ENCODE assay signal across 8 mouse cellular contexts in the genomic region with DNA sequence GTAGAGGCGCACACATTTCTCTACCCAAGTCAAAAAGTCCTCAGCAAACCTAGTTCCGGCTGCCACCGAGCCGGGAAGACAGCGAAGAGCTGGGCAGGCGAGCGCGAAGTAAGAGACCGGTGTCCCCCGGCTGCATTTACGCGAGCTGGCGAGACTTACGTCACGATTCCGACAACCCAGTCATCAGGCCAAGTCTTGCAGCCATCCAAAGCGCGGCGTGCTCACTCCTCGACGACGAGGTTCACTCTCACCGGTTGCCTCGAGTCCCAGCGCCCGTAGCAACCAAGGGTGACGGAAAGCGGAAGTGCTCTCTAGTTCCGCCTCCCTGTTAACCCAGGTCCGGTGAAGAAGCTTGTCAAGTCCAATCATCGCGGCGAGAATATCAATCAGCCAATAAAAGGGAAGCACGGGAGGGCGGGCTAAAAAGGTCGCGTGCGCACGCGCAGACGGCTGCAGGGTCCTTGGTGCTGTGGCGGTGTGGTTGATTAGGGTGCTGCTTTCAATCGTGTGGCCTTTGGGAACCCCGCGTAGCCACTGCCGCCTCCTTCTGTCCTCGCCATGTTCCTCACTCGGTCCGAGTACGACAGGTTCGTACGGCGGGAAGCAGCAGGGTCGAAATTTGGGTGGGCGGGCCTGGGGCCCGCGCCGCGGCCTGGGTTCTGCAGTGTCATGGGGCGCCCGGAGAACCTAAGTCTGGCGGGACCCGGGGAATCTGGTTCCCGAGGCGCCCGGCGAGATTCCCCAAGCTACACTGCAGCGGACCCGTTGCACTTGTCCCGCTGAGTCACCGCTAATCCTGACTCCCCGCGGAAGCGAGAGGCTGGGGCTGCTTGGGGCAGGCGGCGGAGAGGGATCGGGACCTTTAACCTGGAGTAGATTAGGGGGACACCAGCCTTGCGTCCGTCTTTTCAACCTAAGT. TPM values are rescaled to one million over a fixed set of nuclear protein-coding genes. Genes with fewer than 3 reads are reported as not detected.
DNase-seq lines count a peak whose midpoint lies in the region; ATAC-seq and TF ChIP-seq lines count a peak whose summit lies in the region.

TSS of gene Psma5 (plus strand) at position 208 of the 919 bp plus-strand sequence.

- intact Hi-C loops in heart, postnatal 10 days (cut with DNase I): loop anchor here (5.0 kb wide), 1 partner anchor 90 kb away; no protein-coding TSS in a partner anchor

- TF ChIP-seq POLR2A in ES-Bruce4 (IDR thresholded peaks at IDR 0.05; ENCODE audit: insufficient read depth, low read length): no peak

- peak within 1 kb of the TSS; percentile 86 for H3K4me2 ChIP-seq in forebrain, embryonic 13.5 days
- peak within 1 kb of the TSS; percentile 92 for H3K4me2 ChIP-seq in liver, postnatal 0 days (ENCODE audit: low read depth, low read length)
- H3K4me2 ChIP-seq in neural tube, embryonic 14.5 days (ENCODE audit: low read depth, low read length): peak within 1 kb of the TSS; percentile 65

- under 1% methylated on average over 79 of the region's 79 CpGs for WGBS in forebrain, embryonic 13.5 days
- under 1% methylated on average over 79 of the region's 79 CpGs for WGBS in large intestine, adult 2 months
- WGBS in liver, postnatal 0 days (ENCODE audit: insufficient replicate concordance): 2% methylated on average over 77 of the region's 79 CpGs
- under 1% methylated on average over 79 of the region's 79 CpGs for WGBS in neural tube, embryonic 14.5 days

- TF ChIP-seq CTCF in ES-Bruce4 (IDR thresholded peaks at IDR 0.05; ENCODE audit: low read depth, low read length): no peak
- TF ChIP-seq CTCF in liver, postnatal 0 days (IDR thresholded peaks at IDR 0.05; ENCODE audit: low read depth): no peak

- no peaks in the 10 kb centered on the region for H3K9me3 ChIP-seq in ES-Bruce4 (replicated peaks; ENCODE audit: control insufficient read depth, insufficient read depth, low read length, poor library complexity, severe bottlenecking)
- no peaks in the 10 kb centered on the region for H3K9me3 ChIP-seq in forebrain, embryonic 13.5 days (replicated peaks)
- H3K9me3 ChIP-seq in liver, postnatal 0 days (ENCODE audit: low read length): no peaks in the 10 kb centered on the region
- no peaks in the 10 kb centered on the region for H3K9me3 ChIP-seq in neural tube, embryonic 14.5 days (ENCODE audit: control insufficient read depth, low read length)

- H3K36me3 ChIP-seq in ES-Bruce4 (ENCODE audit: control insufficient read depth, insufficient read depth, low read length, poor library complexity, severe bottlenecking): peaks cover 7% of the 10 kb centered on the region
- H3K36me3 ChIP-seq in forebrain, embryonic 13.5 days (ENCODE audit: poor library complexity, severe bottlenecking): peaks cover 3% of the 10 kb centered on the region; the same call in 1 of the 2 replicates
- H3K36me3 ChIP-seq in liver, postnatal 0 days (replicated peaks; ENCODE audit: insufficient read depth, low read length): peaks cover 4% of the 10 kb centered on the region
- H3K36me3 ChIP-seq in neural tube, embryonic 14.5 days (ENCODE audit: control insufficient read depth, insufficient read depth, low read length): no peaks in the 10 kb centered on the region

- H3K27ac ChIP-seq in ES-Bruce4 (ENCODE audit: insufficient read depth, low read length): 0 out of 2 replicates have a peak within 1 kb of the TSS, but pooled peaks have one; percentile 16
- H3K27ac ChIP-seq in forebrain, embryonic 13.5 days: no peak within 1 kb of the TSS
- H3K27ac ChIP-seq in liver, postnatal 0 days (ENCODE audit: low read depth): peak within 1 kb of the TSS; percentile 88
- H3K27ac ChIP-seq in neural tube, embryonic 14.5 days (ENCODE audit: low read depth, low read length): no peak within 1 kb of the TSS

- peak; percentile 96 to 98 for DNase-seq in heart, postnatal 10 days
- DNase-seq in large intestine, adult 2 months (ENCODE audit: low read depth, low spot score): peak; percentile 99
- DNase-seq in liver, postnatal 0 days: peak; percentile 97
- DNase-seq in testis, postnatal 10 days (ENCODE audit: low spot score): peak; percentile 97

- peak within 1 kb of the TSS; percentile 91 for H3K9ac ChIP-seq in ES-Bruce4 (ENCODE audit: low read depth, poor library complexity, severe bottlenecking)
- H3K9ac ChIP-seq in forebrain, embryonic 13.5 days: peak within 1 kb of the TSS; percentile 93
- peak within 1 kb of the TSS; percentile 82 for H3K9ac ChIP-seq in liver, postnatal 0 days (replicated peaks)
- peak within 1 kb of the TSS; percentile 69 for H3K9ac ChIP-seq in neural tube, embryonic 14.5 days (replicated peaks; ENCODE audit: low read depth, low read length)

- H3K27me3 ChIP-seq in ES-Bruce4 (ENCODE audit: control insufficient read depth, insufficient read depth, low read length, poor library complexity, severe bottlenecking): no peaks in the 10 kb centered on the region
- no peaks in the 10 kb centered on the region for H3K27me3 ChIP-seq in forebrain, embryonic 13.5 days
- no peaks in the 10 kb centered on the region for H3K27me3 ChIP-seq in liver, postnatal 0 days (ENCODE audit: insufficient read depth, low read length)
- H3K27me3 ChIP-seq in neural tube, embryonic 14.5 days (ENCODE audit: control insufficient read depth, insufficient read depth, low read length): no peaks in the 10 kb centered on the region

- H3K4me3 ChIP-seq in ES-Bruce4 (ENCODE audit: low read depth, low read length): peak within 1 kb of the TSS; percentile 96
- H3K4me3 ChIP-seq in forebrain, embryonic 13.5 days: peak within 1 kb of the TSS; percentile 99
- H3K4me3 ChIP-seq in liver, postnatal 0 days (ENCODE audit: low read depth, low read length): peak within 1 kb of the TSS; percentile 87
- H3K4me3 ChIP-seq in neural tube, embryonic 14.5 days (ENCODE audit: low read depth, low read length): peak within 1 kb of the TSS; percentile 63

- TF ChIP-seq EP300 in ES-Bruce4 (IDR thresholded peaks at IDR 0.05; ENCODE audit: insufficient read depth, low read depth, low read length): 0 out of 2 replicates have a peak, but pooled peaks have one; percentile 16
- TF ChIP-seq EP300 in liver, postnatal 0 days (IDR thresholded peaks at IDR 0.05; ENCODE audit: low read depth): 0 out of 2 replicates have a peak, but pooled peaks have one; percentile 10

- ATAC-seq in cerebellum, adult (ENCODE audit: insufficient number of reproducible peaks, low FRiP score, low TSS enrichment): peak; percentile 100
- peak; percentile 100 for ATAC-seq in forebrain, embryonic 13.5 days
- peak; percentile 98 for ATAC-seq in liver, postnatal 0 days
- peak; percentile 100 for ATAC-seq in neural tube, embryonic 14.5 days (ENCODE audit: low read depth)

- H3K4me1 ChIP-seq in ES-Bruce4 (ENCODE audit: control insufficient read depth, insufficient read depth, low read length): peaks cover 2% of the 10 kb centered on the region
- peaks cover 28% of the 10 kb centered on the region for H3K4me1 ChIP-seq in forebrain, embryonic 13.5 days
- H3K4me1 ChIP-seq in liver, postnatal 0 days (ENCODE audit: insufficient read depth): peaks cover 17% of the 10 kb centered on the region
- peaks cover 15% of the 10 kb centered on the region for H3K4me1 ChIP-seq in neural tube, embryonic 14.5 days (ENCODE audit: control insufficient read depth, insufficient read depth, low read length)

RNA-seq across cellular contexts. Expression of gene Psma5, which starts in this region (rescaled TPM):
- polyA plus RNA-seq in ES-Bruce4 (2011; ENCODE audit: insufficient read depth, insufficient read length, low read depth, missing spikeins): 159 and 168 TPM in 2 replicates
- polyA plus RNA-seq in forebrain, embryonic 13.5 days (2015; fragmentation: Nextera tagmentation; extraction: Ambion mirVana): 298 and 305 TPM in 2 replicates
- 10 to 100 TPM; 78.2 to 80.3 TPM for total RNA-seq in heart, postnatal 10 days (2021)
- polyA plus RNA-seq in large intestine, adult 2 months (2012; rRNA removed): 86.3 and 92.7 TPM in 2 replicates
- 136 and 143 TPM in 2 replicates for polyA plus RNA-seq in liver, postnatal 0 days (2015; fragmentation: Nextera tagmentation; extraction: Ambion mirVana)
- 243 TPM in 2 replicates for polyA plus RNA-seq in neural tube, embryonic 14.5 days (2014; fragmentation: Nextera tagmentation; extraction: Ambion mirVana)

Comparison
In these comparisons a context has a peak if more than half of its experiments do, and no peak if none do; other contexts are left out.
1. H3K27ac ChIP-seq: peak in ES-Bruce4 (single experiment) and liver, postnatal 0 days (single experiment); none in forebrain, embryonic 13.5 days (single experiment) and neural tube, embryonic 14.5 days (single experiment).
2. Peak in every context shown above with its lines, with median percentiles within 50 percentile points of each other: H3K4me3 ChIP-seq, H3K9ac ChIP-seq, ATAC-seq, H3K4me2 ChIP-seq and DNase-seq.